Mouse (Mus musculus) ovary, adult 10 weeks (tissue): ENCODE measurements around the gene Olfr850. TPM values are rescaled to one million over a fixed set of nuclear protein-coding genes. Genes with fewer than 3 reads are reported as not detected.

Source experiments
- polyA plus RNA-seq: library from polyadenylated mRNA; stranded (reverse); fragments of 350-450 nt; fragmentation: Illumina TruSeq; extraction: RNeasy Lipid Tissue Mini Kit (QIAGEN cat#74804); gene quantifications from one replicate; pipeline ENCODE4 v1.2.3, GENCODE M21; 2014

Olfr850 gene
- polyA plus RNA-seq = not detected

GRCm38 (mm10) chr9:19478148-19478547 lies at the start of gene Olfr850:
TSS of gene Olfr850 (minus strand) at chr9:19478248.

GRCm38 (mm10) chr9:19492995-19493394 lies 14.9 kb upstream of the Olfr850 start, which contains the start of gene Olfr851:
TSS of gene Olfr851 (plus strand) at chr9:19493295.

GRCm38 (mm10) chr9:19439966-19440365 lies 38.1 kb downstream of the Olfr850 start, which contains the start of gene Olfr849:
TSS of gene Olfr849 (plus strand) at chr9:19440266.

Other genes with a start within 250 kb of the Olfr850 start
- not detected for gene Olfr843, start 226.3 kb downstream of the Olfr850 start, polyA plus RNA-seq
- gene Olfr844, start 161.9 kb downstream of the Olfr850 start, polyA plus RNA-seq = not detected
- gene Olfr845, start 141.8 kb downstream of the Olfr850 start, polyA plus RNA-seq = not detected
- not detected for gene Olfr846, start 114.2 kb downstream of the Olfr850 start, polyA plus RNA-seq
- not detected for gene Olfr847, start 99.6 kb downstream of the Olfr850 start, polyA plus RNA-seq
- gene Olfr849, start 38.0 kb downstream of the Olfr850 start, polyA plus RNA-seq = not detected
- gene Olfr851, start 15.0 kb upstream of the Olfr850 start, polyA plus RNA-seq = not detected
- gene Olfr853, start 62.8 kb upstream of the Olfr850 start, polyA plus RNA-seq = not detected
- not detected for gene Olfr854, start 89.1 kb upstream of the Olfr850 start, polyA plus RNA-seq
- not detected for gene Olfr855, start 104.4 kb upstream of the Olfr850 start, polyA plus RNA-seq
- gene Zfp317, start 143.9 kb upstream of the Olfr850 start, polyA plus RNA-seq = 56.7 TPM
- gene Olfr857, start 231.2 kb upstream of the Olfr850 start, polyA plus RNA-seq = not detected